Mouse (Mus musculus): ENCODE measurements around the gene B3gnt6.

Gene B3gnt6

DNA sequence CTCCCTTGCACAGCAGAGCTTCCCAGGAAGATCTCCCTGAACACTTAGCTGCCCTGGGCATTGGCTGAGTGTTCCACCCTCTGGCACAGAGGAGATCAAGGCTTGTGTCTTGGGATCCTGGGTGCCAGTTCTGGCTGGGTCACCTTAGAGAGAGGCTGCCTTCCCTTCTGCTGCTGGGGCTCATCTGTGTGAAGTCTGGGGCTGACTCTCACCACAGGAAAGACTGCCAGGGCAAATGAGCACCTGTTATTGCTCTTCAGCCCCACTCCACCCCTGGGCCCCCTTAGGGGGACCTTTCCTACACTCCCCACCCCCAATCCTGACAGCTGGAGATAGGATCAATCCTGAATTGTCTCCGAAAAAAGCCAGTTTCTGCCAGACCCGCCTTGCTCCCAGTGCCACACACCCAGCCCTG is 22.2 kb downstream of the B3gnt6 start:
- no peak for DNase-seq (ENCODE audit: inconsistent ontology term)

DNA sequence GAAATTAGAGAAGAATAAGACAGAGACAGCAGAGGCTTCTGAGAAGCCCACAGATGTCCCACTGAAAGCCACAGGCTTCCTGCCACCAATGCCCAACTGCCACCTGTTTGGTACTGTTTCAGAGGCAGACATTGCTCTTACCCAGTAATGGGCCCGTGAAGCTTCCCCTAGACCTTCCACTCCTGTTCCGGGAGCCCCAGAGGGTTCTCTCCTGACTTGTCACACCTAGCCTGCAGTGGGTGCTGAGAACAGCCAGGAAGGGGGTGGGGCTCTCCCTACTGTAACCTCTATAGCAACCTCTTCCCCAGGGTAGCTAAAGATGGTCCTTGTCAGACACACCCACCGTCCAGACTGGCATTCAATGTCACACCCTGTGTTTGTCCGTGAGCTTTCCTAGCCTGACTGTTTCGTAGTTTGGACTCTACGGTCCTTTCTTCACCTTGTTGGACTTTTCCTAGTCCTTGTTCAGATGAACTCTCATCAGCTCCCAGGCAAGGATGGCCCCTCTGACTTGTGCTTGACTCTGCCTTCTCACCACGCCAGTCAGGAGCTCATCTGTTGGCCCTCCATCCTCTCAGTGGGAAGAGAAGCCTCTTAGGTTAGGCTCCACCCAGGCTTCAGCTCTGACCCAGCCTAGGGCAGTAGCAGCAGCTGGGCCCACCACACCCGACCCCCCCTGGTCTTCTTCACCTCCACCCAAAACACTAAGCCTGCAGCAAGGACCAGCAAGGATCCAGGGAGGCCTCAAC is 22.8 kb downstream of the B3gnt6 start:
- DNase-seq (ENCODE audit: inconsistent ontology term) = no peak

DNA sequence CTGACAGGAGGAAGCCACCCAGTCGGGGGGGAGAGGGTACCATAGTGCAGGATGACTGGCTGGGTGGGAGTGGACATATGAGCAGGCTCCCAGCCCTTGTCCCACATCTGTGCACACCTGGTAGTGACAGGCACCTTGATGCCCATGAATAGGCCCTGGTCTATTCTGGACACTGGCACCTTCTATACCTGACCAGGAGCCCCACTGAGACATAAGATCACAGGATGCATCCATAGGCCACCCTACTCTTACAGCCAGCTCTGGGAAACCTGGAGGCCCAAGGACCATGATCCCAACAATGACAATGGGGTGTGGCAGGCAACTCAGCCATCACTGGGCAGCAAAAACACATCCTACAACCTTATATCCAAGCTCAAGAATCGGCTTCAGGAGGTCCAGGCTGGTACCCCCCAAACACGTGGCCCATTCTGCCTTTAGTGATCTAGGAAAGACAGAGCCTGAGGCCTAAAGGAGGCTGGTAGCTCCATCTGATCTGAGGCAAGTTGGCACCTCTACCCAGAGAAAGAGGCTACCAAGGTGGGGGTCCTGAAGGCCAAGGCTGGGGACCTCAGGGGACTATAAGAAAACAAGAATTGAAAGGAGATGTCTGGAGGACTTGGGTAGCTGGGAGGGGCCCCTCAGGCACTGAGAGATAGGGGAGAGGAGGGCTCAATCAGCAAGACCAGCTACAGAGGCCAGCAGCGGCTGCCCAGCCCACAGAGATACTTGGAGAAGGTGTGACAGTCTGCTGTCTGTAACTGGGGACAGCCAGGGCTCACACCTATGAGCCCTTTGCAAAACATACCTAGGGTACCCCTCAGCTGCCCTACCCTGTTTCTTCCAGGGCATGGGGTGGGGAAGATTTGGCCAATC is 24.2 kb downstream of the B3gnt6 start:
- DNase-seq (ENCODE audit: inconsistent ontology term) = no peak

DNA sequence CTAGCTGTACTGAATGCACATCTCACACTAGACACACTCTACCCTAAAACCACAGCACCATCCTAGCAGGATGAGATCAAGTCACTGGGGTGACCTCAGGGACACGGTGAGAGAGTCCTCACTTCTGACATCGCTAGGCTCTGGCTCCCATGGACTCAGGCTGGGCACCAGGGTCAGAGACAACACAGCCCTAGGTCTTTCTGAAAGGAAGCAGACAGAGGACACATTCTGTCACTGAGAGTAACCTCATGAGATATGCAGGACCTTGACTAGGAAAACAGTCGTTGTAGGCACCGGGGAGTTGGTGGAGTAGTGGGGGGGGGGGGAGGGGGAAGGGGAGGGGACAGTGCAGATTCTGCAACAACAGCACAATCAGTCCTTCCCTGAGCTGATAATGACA is 25.9 kb downstream of the B3gnt6 start:
- DNase-seq (ENCODE audit: inconsistent ontology term) = no peak

DNA sequence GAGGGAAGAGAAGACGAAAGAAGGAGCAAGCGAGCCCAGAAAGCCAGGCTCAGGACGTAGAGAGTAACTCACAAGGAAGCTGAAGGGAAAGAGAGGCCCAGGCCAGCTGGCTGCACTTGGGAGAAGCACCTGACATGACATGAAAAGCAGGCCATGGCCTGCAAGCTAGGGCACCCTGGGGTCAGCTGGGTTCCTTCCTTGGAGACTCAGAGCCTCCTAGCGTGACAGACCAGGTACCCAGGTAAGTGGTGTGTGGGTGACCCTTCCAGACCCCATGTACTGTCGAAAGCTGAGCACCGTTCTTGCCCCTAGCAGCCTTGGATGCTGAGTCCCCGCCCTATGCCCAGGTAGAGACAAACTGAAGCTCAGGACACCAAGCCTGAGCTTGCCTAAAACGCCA is 26.6 kb downstream of the B3gnt6 start:
- DNase-seq (ENCODE audit: inconsistent ontology term) = no peak

DNA sequence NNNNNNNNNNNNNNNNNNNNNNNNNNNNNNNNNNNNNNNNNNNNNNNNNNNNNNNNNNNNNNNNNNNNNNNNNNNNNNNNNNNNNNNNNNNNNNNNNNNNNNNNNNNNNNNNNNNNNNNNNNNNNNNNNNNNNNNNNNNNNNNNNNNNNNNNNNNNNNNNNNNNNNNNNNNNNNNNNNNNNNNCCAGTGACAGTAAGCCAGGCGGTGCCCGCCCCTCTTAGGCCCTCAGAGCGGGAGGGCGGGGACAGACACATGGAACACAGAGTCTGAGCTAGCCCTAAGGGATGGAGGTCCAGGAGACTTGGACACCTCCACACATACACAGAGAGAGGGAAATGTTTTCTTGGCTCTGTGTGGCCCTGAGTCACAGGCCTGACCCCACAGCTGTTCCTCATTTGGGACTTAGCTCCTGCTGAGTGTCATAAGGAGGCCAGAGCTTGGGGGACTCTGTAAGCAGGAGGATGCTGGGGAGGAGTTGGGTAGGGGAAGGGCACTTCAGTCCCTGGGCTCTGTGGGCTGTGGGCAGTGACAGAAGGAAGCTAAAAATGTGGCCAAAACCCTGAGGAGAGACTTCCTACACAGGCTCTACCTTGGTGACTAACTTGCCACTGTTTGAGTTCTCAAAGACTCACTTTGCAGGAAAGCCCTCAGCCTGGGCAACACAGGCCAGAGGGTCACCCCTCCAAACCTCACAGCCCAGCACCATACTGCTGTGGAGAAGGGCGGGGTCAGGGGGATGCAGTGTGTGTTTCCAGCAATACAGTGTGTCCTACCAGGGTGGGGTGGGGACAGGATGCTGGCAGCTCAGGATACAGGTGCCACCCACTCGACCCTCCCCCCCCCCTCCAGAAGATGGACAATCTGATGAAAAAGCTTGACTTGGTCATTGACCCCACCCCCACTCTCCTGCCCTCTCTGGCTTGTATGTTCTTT is 27.9 kb downstream of the B3gnt6 start:
- DNase-seq (ENCODE audit: inconsistent ontology term) = peak; percentile 93

DNA sequence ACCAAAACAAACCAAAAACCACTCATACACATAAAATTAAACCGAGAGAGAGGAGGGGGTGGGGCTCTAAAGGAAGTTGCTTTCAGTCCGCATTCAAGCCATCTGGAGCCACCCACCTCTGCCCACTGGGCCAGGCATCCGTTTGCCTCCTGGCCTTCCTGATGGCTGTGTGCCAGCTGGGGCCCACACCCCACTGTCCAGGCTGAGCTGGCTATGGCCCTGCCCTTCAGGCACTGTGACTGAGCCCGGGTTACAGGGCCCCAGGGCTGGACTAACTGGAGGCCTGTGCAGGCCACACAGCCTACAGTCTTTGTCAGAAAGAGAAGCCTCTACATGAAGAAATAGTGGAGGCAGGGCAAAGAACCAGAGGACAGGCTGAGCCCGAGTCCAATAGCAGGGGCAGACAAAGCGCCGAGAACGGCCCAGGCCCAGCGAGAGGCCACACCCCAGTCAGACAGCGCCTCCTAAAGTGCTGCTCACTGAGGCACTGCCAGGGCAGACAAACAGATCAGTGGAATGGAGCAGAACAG is 34.2 kb downstream of the B3gnt6 start:
- peak; percentile 79 for DNase-seq (ENCODE audit: inconsistent ontology term)

DNA sequence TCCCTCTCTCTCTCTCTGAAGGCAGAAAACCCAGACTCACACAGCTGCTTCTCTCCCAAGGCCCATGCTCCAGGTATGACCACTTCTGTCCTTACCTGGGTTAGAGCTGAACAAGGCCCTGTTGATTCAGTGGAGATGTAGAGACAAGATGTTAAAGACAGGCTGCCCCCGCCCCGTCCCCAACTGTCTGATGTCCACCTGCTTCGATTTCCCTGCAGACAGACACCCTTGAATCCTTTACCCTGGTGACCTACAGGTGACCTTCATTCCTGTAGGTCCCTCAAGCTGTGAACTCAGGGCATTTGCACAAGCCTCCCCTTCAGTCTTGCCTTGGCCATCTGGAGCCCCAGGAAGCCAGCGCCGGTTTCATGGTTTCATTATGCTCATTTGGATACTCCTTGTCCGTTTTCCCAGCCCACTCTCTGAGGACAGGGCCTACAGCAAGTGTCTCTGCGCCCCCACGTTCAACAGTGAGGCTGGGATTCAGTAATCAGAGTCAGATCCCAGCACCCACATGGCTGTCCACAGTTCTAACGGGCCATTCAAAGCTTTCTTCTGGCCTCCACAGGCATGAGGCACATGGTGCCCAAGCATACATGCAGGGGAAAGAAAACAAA is 34.8 kb downstream of the B3gnt6 start:
- no peak for DNase-seq (ENCODE audit: inconsistent ontology term)

DNA sequence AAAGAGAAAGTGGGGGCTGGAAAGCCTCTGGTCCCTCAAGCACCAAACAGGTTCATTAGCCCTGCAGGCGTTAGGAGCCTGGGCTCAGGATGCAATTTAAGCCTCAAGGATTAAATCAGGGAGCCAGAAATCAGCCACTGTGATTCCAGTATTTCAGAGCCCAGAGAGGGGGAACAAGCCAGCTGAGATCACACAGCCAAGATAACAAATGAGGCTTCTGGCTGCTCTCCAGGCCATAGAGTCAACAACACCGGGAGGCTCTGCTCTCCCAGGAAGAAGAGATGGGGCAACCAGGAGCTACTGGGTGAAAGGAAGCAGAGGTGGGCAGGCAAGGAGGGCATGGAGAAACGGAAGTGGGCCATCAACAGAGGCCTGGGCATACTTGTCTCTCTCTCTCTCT is 35.6 kb downstream of the B3gnt6 start:
- no peak for DNase-seq (ENCODE audit: inconsistent ontology term)

DNA sequence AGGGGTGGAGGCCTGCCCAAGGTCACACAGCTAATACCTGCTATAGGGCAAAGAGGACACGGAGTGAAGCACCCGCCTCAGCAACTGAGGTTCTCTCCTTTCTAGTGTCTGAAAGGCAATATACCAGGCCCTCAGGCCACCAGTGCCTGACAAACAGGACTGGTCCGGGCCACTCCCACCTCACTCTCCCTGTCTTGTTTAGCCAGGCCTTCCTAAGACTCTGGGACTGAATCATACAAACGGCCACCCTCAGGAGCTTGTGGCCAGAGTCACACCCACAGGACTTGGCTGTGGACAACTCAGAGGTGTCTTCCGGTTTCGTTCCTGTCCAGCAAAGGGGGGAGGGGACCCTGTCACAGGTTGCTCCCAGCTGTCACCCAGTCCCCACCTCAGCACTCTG is 37.0 kb downstream of the B3gnt6 start:
- DNase-seq (ENCODE audit: inconsistent ontology term) = no peak

DNA sequence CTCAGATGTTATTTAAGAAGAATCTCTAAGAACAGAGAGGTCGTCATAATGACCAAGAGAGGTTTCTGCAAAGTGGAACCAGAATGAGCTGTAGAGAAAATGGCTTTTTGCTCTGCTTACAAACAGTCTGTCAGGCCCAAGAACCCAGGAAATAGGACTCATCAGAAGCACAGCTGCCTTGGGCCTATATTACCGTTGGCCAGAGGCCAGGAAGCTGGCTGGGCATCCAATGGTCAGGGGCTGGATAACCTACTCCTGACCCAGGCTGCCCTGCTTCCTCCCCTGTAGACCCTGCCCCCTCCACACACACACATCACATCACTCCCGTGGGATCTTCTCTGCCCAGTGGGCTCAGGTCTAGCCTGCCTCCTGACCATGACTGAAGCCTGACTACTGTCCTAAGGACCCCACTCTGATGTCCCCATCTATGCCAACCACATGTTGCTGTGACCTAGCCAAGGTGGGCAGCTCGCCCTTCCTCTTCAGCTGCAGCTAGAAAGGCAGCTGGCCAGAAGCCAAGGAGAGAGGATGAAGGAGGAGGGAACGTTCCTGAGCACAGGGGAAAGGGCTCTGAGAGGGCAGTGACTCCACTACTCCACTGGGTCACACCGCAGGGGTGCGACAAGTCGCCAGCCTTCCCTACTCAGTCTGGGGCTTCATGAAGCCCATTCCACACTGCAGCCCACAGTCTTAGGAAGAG is 39.1 kb downstream of the B3gnt6 start:
- no peak for DNase-seq (ENCODE audit: inconsistent ontology term)

DNA sequence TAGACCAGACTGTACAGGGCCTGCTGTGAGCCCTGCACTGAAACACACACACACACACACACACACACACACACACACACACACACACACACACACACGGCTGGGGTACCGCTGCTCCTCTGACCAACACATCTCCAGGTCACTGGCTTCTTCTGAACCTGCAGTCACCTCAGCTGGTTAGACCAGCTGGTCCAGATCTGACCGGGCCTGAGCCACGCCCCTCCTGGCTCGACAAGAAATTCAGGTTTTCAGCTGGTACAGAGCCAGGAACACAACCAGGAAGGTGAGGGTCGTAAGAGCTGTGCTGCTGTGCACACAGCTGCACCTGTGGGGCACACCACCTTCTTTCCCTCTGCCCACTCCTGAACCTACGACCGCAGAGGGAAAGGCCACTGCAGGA is 40.8 kb downstream of the B3gnt6 start:
- DNase-seq (ENCODE audit: inconsistent ontology term) = no peak

DNA sequence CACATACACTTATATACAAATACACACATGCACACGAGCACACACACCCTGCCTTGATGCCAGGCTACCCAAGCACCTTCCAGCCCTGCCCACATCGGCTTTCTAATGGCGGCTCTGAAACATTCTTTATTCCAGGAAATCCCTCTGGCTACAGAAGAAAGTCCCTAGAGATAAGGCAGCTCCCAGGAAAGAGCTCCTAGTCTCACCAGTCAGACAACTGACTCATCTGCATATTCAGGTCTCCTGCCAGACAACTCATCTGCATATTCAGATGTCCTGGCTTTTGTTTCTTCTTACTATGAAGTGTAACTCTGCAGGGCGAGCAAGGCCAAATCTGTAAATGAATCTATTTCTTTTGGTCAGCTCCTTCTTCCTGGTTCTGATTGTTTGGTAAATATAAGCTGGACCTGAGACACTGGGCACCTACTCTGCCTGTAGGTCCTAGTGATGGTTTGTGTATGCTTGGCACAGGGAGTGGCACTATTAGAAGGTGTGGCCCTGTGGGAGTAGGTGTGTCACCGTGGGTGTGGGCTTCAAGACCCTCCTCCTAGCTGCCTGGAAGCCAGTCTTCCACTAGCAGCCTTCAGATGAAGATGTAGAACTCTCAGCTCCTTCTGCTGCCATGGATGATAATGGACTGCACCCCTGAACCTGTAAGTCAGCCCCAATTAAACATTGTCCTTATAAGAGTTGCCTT is 41.5 kb downstream of the B3gnt6 start:
- no peak for DNase-seq (ENCODE audit: inconsistent ontology term)

DNA sequence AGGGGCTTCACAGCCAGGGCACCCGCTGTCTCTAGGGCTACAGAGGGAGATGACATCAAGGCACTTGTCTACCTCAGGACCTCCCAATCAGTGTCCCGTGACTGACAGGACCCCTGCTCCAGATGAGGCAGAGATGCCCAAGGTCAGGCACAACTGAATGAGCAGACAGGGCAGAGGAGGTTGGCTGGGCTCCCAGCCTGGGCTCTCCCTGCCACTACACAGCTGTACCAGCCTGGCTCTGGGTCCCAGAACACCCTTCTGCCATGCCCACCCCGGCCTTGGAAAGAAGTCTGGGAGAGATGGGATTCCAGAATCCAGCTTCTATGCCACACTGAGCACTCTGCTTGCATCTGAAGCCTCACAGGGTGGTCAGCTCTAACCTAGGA is 43.0 kb downstream of the B3gnt6 start:
- DNase-seq (ENCODE audit: inconsistent ontology term) = no peak

DNA sequence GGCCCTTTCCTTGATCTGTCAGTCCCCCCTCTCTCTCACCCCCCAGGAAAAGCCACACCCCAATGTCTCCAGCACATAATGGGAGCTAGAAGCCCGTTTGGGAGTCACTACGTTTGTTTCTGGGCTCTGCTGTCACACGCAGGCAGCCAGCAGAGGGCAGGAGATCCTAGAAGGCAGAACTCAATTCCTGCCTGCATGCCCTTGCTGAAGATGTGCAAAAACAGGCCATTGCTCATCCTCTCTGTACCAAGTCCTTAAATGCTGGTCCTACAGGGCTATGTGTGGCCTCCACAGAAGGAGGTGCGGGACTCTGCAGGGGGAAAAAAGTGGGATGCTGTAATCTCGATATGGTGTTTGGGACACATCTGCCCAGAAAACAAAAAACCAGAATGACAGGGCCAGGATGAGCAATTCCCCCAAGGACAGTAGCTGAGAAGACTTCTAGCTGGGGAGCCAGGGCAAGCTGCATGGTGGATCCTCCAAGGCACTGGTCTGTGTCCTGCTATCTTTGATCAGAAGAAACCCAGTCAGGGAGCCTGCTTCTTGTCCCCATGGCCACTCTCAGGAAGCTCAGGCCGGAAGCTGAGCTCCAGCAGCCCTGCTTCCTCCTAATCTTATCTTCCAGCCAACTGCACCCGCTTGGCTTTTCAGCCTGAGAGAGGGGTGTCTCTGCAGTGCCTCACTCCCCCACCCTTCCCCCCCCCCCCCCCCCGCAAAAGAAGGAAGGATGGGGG is 43.6 kb downstream of the B3gnt6 start:
- DNase-seq (ENCODE audit: inconsistent ontology term) = peak; percentile 39

DNA sequence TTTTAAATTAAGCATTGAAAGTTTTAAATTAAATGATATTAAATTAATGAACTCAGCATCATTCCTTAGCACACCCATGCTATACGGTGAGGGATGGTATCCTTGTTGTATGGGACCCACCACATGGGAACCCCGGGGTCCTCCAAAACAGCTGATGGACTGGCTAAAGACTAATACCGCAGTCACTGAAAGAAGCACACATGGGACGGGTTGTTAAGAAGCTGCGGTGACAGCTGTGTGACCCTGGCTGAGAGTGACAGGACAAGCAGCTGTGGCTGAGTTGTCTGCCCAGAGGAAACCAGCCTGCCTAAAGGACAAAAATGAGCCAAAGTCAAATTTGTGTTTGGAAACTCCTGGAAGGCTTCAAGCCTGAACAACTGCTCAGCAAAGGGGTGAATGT is 45.4 kb downstream of the B3gnt6 start:
- no peak for DNase-seq (ENCODE audit: inconsistent ontology term)

DNA sequence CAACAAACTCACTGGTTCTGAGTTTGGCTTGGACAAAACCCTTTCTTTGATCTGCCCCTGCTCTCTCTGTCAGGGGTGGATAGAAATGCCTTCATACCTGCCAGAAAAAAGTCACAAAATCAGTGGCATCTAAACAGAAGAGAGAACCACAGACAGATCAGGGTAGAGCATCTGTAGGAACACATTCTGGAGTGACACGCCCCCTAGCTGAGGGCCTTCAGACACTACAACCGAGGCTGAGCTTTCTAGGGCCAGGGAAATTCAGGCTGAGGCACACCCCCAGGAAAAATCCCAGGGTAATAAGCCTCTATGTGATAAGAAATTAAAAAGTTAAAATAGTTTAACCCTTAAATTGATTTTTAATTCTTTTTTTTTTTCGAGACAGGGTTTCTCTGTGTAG is 45.9 kb downstream of the B3gnt6 start:
- DNase-seq (ENCODE audit: inconsistent ontology term) = no peak

DNA sequence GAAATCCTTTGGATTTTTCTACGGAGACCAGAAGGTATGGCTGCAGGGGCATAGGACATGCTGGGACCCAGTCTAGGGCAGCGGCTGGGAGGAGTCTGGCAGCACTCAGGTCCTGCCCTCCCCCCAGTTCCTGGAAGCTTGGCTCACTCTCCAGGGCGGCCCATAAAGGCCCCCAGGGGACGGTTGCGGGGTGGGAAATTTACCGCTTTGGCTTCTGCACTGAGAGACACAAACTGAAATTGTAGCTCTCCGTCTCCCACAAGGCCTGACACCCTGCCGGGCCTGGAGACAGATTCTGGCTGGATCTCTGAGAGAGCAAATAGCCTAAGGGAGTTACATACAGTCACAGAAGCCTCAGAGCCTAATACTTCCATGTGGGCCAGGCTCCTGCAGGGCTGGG is 46.9 kb downstream of the B3gnt6 start:
- DNase-seq (ENCODE audit: inconsistent ontology term) = no peak

DNA sequence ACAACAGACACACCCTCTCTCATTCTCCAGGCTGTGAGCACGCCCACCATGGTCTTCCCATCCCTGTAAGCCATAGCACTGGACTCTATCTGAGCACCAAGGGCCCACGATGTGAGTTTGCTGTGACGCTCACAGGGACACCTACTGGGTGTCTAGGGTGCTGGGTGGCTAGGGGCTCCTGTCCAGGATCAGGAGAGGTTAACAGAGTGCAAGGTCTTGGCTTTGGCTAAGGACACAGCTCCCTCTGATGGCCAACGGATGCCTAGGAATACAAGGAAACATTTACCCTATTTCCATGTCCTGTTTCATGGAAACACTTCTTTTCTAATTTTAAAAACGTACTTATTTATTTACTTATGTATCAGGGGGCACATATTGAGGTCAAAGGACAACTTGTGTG is 48.8 kb downstream of the B3gnt6 start:
- DNase-seq (ENCODE audit: inconsistent ontology term) = no peak

Measured in Muller cell, postnatal 12 days (primary cell).